7 mouse cellular contexts compared by ENCODE assay signal in genomic region chr5:64326427-64327181, GRCm38 (mm10).
DNase-seq lines count a peak whose midpoint lies in the region; ATAC-seq lines count a peak whose summit lies in the region.

No protein-coding gene starts in this region.

- H3K4me1 ChIP-seq in embryonic facial prominence, embryonic 12.5 days, result peaks cover 14% of the 10 kb centered on the region
- H3K4me1 ChIP-seq in heart, embryonic 14.5 days (ENCODE audit: control insufficient read depth in 2 of 2, insufficient read depth in 2 of 2, low read length in 2 of 2), result peaks cover 17 to 29% of the 10 kb centered on the region in 2 experiments
- H3K4me1 ChIP-seq in kidney, embryonic 16.5 days (ENCODE audit: insufficient read depth, low read length), result peaks cover 22% of the 10 kb centered on the region

- DNase-seq in adrenal gland, postnatal 25 days, result peak; percentile 53
- DNase-seq in lung, postnatal 10 days, result peak; percentile 83
- peak; percentile 41 for DNase-seq in urinary bladder, postnatal 25 days (ENCODE audit: low spot score)
- DNase-seq in frontal cortex, postnatal 10 days (ENCODE audit: low spot score in 2 of 2), result no peak

- H3K27ac ChIP-seq in embryonic facial prominence, embryonic 12.5 days, result peak overlapping the region; percentile 0; the same call in 1 of the 2 replicates
- H3K27ac ChIP-seq in heart, embryonic 14.5 days (replicated peaks in 1 of 2; ENCODE audit: control insufficient read depth in 1 of 2, insufficient read depth in 1 of 2, low read depth in 2 of 2, low read length in 2 of 2), result peak overlapping the region; percentile 40 to 56
- peak overlapping the region; percentile 78 for H3K27ac ChIP-seq in kidney, embryonic 16.5 days (ENCODE audit: low read length)

- WGBS in embryonic facial prominence, embryonic 12.5 days, result 57% methylated on average over 7 of the region's 7 CpGs
- 55% methylated on average over 7 of the region's 7 CpGs for WGBS in heart, embryonic 14.5 days
- WGBS in kidney, embryonic 16.5 days, result 63% methylated on average over 7 of the region's 7 CpGs

- H3K4me3 ChIP-seq in embryonic facial prominence, embryonic 12.5 days, result no peak overlapping the region
- no peak overlapping the region for H3K4me3 ChIP-seq in heart, embryonic 14.5 days (ENCODE audit: control insufficient read depth in 1 of 2, insufficient read depth in 1 of 2, low read depth in 1 of 2, low read length in 2 of 2)
- H3K4me3 ChIP-seq in kidney, embryonic 16.5 days (ENCODE audit: low read length), result no peak overlapping the region

- no peaks in the 10 kb centered on the region for H3K27me3 ChIP-seq in embryonic facial prominence, embryonic 12.5 days
- no peaks in the 10 kb centered on the region for H3K27me3 ChIP-seq in heart, embryonic 14.5 days (ENCODE audit: control insufficient read depth, insufficient read depth, low read length)
- no peaks in the 10 kb centered on the region for H3K27me3 ChIP-seq in kidney, embryonic 16.5 days (ENCODE audit: insufficient read depth, low read length)

- peak overlapping the region; percentile 24; the same call in 1 of the 2 replicates for H3K9ac ChIP-seq in embryonic facial prominence, embryonic 12.5 days
- H3K9ac ChIP-seq in heart, embryonic 14.5 days (ENCODE audit: low read length), result no peak overlapping the region
- no peak overlapping the region for H3K9ac ChIP-seq in kidney, embryonic 16.5 days (replicated peaks; ENCODE audit: low read length)

- 0 out of 2 replicates have a peak, but pooled peaks have one; percentile 2 for ATAC-seq in embryonic facial prominence, embryonic 12.5 days (ENCODE audit: insufficient number of reproducible peaks, insufficient read depth, low FRiP score, low TSS enrichment)
- ATAC-seq in heart, embryonic 14.5 days (ENCODE audit: insufficient number of reproducible peaks, insufficient read depth, low FRiP score, low read depth), result peak; percentile 55
- peak; percentile 49 for ATAC-seq in kidney, embryonic 16.5 days (ENCODE audit: low FRiP score, low TSS enrichment)

- H3K9me3 ChIP-seq in embryonic facial prominence, embryonic 12.5 days, result no peaks in the 10 kb centered on the region
- H3K9me3 ChIP-seq in heart, embryonic 14.5 days (ENCODE audit: control insufficient read depth, low read length), result no peaks in the 10 kb centered on the region
- no peaks in the 10 kb centered on the region for H3K9me3 ChIP-seq in kidney, embryonic 16.5 days (ENCODE audit: low read length)

- H3K36me3 ChIP-seq in embryonic facial prominence, embryonic 12.5 days, result peaks cover 23% of the 10 kb centered on the region
- H3K36me3 ChIP-seq in heart, embryonic 14.5 days (ENCODE audit: control insufficient read depth, insufficient read depth, low read length), result peaks cover 31% of the 10 kb centered on the region
- peaks cover 19% of the 10 kb centered on the region for H3K36me3 ChIP-seq in kidney, embryonic 16.5 days (ENCODE audit: insufficient read depth, low read length)

- H3K4me2 ChIP-seq in embryonic facial prominence, embryonic 12.5 days (replicated peaks), result no peak overlapping the region
- no peak overlapping the region for H3K4me2 ChIP-seq in heart, embryonic 14.5 days (ENCODE audit: low read length)
- H3K4me2 ChIP-seq in kidney, embryonic 16.5 days (replicated peaks; ENCODE audit: low read depth, low read length), result no peak overlapping the region

Comparison
In these comparisons a context has a peak if more than half of its experiments do, and no peak if none do; other contexts are left out.
1. DNase-seq: peak in adrenal gland, postnatal 25 days (single experiment), lung, postnatal 10 days (single experiment) and urinary bladder, postnatal 25 days (single experiment); none in frontal cortex, postnatal 10 days (0 of 2).
2. ATAC-seq: peak in every context shown above with its lines; median percentile 55 in heart, embryonic 14.5 days; 49 in kidney, embryonic 16.5 days; 2 in embryonic facial prominence, embryonic 12.5 days.
3. H3K27ac ChIP-seq: peak in every context shown above with its lines; median percentile 78 in kidney, embryonic 16.5 days; 48 in heart, embryonic 14.5 days; 0 in embryonic facial prominence, embryonic 12.5 days.